Mouse (Mus musculus) right cerebral cortex, postnatal 36 days (tissue): ENCODE measurements around the gene Leo1.
A peak's percentile ranks its signal among the peaks of the same experiment; 100 is the strongest.
"Not testable (repeated sequence)": the region's sequence is repeated elsewhere in the genome, so short reads cannot be mapped to it uniquely, and the experiment has no call there.

Experiments used
- DNase-seq, 2 experiments: peaks; one replicate each; pipeline ENCODE4 v3.0.0; 2022; ENCODE audit warnings: low spot score in 2 of 2, mixed read lengths in 1 of 2

Gene Leo1

GRCm38 (mm10) chr9:75425796-75426391 is 15.4 kb upstream of the Leo1 start:
- DNase-seq: no peak

- DNase-seq: no peak
These were observed 13.7 kb upstream of the Leo1 start for GRCm38 (mm10) chr9:75427366-75428273.

- no peak for DNase-seq
These were observed 13.1 kb upstream of the Leo1 start for GRCm38 (mm10) chr9:75428274-75428600.

GRCm38 (mm10) chr9:75429040-75429439 is 12.3 kb upstream of the Leo1 start:
- no peak for DNase-seq

GRCm38 (mm10) chr9:75429657-75430056 is 11.7 kb upstream of the Leo1 start:
- no peak for DNase-seq

- DNase-seq: no peak
These were observed 10.3 kb upstream of the Leo1 start for GRCm38 (mm10) chr9:75430822-75431621.

GRCm38 (mm10) chr9:75432694-75433093 is 8.6 kb upstream of the Leo1 start:
- DNase-seq: no peak

GRCm38 (mm10) chr9:75434172-75434793 is 7.0 kb upstream of the Leo1 start:
- DNase-seq: no peak

GRCm38 (mm10) chr9:75434872-75435271 is 6.5 kb upstream of the Leo1 start:
- no peak for DNase-seq

GRCm38 (mm10) chr9:75435291-75435690 is 6.0 kb upstream of the Leo1 start:
- no peak for DNase-seq

GRCm38 (mm10) chr9:75435918-75436317 is 5.4 kb upstream of the Leo1 start:
- peak; percentile 23 to 44 for DNase-seq

GRCm38 (mm10) chr9:75437653-75438385 is 3.5 kb upstream of the Leo1 start:
- DNase-seq: no peak

GRCm38 (mm10) chr9:75441691-75442131 is 387 bp downstream of the Leo1 start:
- DNase-seq: no peak

GRCm38 (mm10) chr9:75444981-75445380 is 3.7 kb downstream of the Leo1 start:
- no peak for DNase-seq

- not testable (repeated sequence) for DNase-seq
These were observed 5.2 kb downstream of the Leo1 start for GRCm38 (mm10) chr9:75446574-75446973.

GRCm38 (mm10) chr9:75448021-75448420 is 6.7 kb downstream of the Leo1 start:
- no peak for DNase-seq

GRCm38 (mm10) chr9:75453994-75454393 is 12.7 kb downstream of the Leo1 start:
- DNase-seq: no peak

- no peak for DNase-seq
These were observed 14.4 kb downstream of the Leo1 start for GRCm38 (mm10) chr9:75455684-75456083.

GRCm38 (mm10) chr9:75463050-75463660 is 21.8 kb downstream of the Leo1 start:
- DNase-seq: no peak

- peak in 1 of 2 experiments; percentile 50 for DNase-seq
These were observed 24.5 kb downstream of the Leo1 start for GRCm38 (mm10) chr9:75465856-75466255.

- no peak for DNase-seq
These were observed 25.3 kb downstream of the Leo1 start for GRCm38 (mm10) chr9:75466641-75467040.
